Mouse (Mus musculus) stomach, embryonic 14.5 days (tissue): Measurements from ENCODE around the gene Afmid. TPM values are rescaled to one million over a fixed set of nuclear protein-coding genes. Genes with fewer than 3 reads are reported as not detected.

Experiments
- ATAC-seq: fragments of 200-750 bp; cut with Nextera tagmentation; 2 replicates; pipeline ENCODE4 v1.8.0; 2017; ENCODE audit warnings: low read depth, moderate TSS enrichment; ENCODE audit not compliant: insufficient number of reproducible peaks, insufficient read depth, low FRiP score
- H3K27ac ChIP-seq: fragments of 300-500 bp; sonication (generic); 2 replicates; pipeline ENCODE4 v1.5.1; 2014; ENCODE audit warnings: mild to moderate bottlenecking, low read length, moderate library complexity, mixed read lengths
- H3K27me3 ChIP-seq: fragments of 300-500 bp; sonication (generic); 2 replicates; pipeline ENCODE4 v1.6.1; 2014; ENCODE audit warnings: low read length, control low read depth, mixed read lengths; ENCODE audit not compliant: control insufficient read depth, insufficient read depth
- H3K36me3 ChIP-seq: fragments of 300-500 bp; sonication (generic); 2 replicates; pipeline ENCODE4 v1.6.1; 2014; ENCODE audit warnings: mild to moderate bottlenecking, control low read depth, low read length, moderate library complexity, mixed read lengths; ENCODE audit not compliant: control insufficient read depth, insufficient read depth
- H3K4me1 ChIP-seq: fragments of 300-500 bp; sonication (generic); 2 replicates; pipeline ENCODE4 v1.6.1; 2014; ENCODE audit warnings: low read length, control low read depth, mixed read lengths; ENCODE audit not compliant: control insufficient read depth, insufficient read depth
- H3K4me2 ChIP-seq: fragments of 300-500 bp; sonication (generic); replicated peaks from 2 replicates; pipeline ENCODE4 v1.6.1; 2014; ENCODE audit warnings: low read depth, low read length, control low read depth
- H3K4me3 ChIP-seq: fragments of 300-500 bp; sonication (generic); 2 replicates; pipeline ENCODE4 v1.5.1; 2014; ENCODE audit warnings: low read depth, low read length, control low read depth
- H3K9ac ChIP-seq: fragments of 300-500 bp; sonication (generic); replicated peaks from 2 replicates; pipeline ENCODE4 v1.6.1; 2014; ENCODE audit warnings: low read depth, mild to moderate bottlenecking, control low read depth, low read length, moderate library complexity, mixed read lengths
- H3K9me3 ChIP-seq: fragments of 300-500 bp; sonication (generic); 2 replicates; pipeline ENCODE4 v1.6.1; 2016; ENCODE audit warnings: low read depth, low read length, control low read depth; ENCODE audit not compliant: control insufficient read depth
- WGBS: fragments of 180-500 bp; shearing (Covaris S2); extraction: QIAGEN DNeasy Blood & Tissue Kit; methylation state at CpG from one replicate; pipeline ENCODE4 v1.1.7; 2014; 5-methylcytosine and 5-hydroxymethylcytosine counted together
- polyA plus RNA-seq: library from polyadenylated mRNA; unstranded; fragments of >200 nt; fragmentation: Nextera tagmentation; extraction: Ambion mirVana; gene quantifications from 2 replicates; pipeline ENCODE4 v1.2.1, GENCODE M21; 2014

The Afmid gene
- polyA plus RNA-seq, 1 experiment from 2014 or later: 6.4 TPM

DNA sequence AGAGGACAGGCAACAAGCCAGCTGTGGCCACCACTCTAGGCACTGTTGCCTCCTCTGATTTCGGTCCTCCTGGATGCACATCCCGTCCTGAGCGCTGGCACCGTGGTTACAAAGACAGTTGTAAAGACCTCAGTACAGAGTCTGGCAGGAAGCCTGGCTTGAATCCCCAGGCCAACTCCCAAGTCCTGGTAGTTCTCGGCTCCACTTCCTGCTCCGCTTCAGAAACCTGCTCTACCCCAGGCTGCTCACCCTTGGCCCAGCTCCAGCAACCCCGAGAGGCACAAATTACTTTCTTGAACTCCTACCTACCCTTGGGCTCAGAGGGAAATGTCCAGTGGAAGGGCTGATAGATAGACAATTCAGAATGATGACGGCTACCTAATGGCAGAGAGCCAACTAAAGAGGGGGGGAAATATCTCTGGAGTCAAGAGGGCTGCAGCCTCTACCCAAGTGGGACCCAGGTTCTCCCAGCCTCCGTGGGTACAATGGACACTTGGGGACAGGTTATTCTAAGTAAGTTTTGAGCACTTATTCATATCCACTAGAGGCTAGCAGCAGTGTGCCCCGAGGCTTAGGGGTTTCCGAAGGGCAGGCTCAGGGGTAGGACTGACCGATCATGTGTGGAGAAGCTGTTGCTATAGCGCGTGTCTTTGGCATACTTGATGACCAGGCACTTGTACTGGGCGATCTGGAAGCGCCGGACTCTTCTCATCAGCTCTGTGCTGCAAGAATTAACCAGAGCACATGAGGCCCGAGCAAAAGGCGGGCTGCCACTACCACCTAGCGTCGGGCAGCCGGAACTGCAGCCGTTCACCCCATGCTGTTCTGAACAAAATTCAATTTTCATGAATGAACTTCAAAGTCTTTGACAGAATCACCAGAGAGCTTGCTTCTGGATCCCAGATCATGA, 1.4 kb upstream of the Afmid start:
- H3K27me3 ChIP-seq: no peaks in the 10 kb centered on the region
- H3K27ac ChIP-seq: peak overlapping the region; percentile 95; the same call in 1 of the 2 replicates
- peaks cover 22% of the 10 kb centered on the region; the same call in 1 of the 2 replicates for H3K36me3 ChIP-seq
- H3K4me2 ChIP-seq: peak overlapping the region; percentile 85
- H3K4me1 ChIP-seq: peaks cover 55% of the 10 kb centered on the region
- ATAC-seq: peak; percentile 55; the same call in 1 of the 2 replicates
- H3K9me3 ChIP-seq: no peaks in the 10 kb centered on the region
- peak overlapping the region; percentile 74; the same call in 1 of the 2 replicates for H3K9ac ChIP-seq
- 18% methylated on average over 23 of the region's 23 CpGs for WGBS
- H3K4me3 ChIP-seq: peak overlapping the region; percentile 64

DNA sequence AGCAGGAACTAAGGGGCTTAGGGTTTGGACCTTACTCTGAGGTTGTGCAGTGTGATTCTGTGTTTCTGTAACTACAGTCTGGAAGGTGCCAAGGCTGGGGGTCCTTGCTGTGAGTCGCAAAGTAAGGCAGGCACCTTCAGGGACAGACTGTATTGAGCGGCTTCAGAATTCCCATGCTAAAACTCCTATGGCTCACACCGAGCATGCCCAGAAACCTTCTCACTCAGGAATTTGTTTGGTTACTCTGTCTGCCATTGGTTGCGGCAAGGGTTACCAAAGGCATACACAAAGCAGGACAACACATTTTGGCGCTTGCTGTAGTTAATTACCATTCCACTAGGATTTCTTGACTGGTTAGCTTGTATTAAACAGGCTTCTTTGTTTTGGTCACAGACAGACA, 440 bp downstream of the Afmid start:
- Histone ChIP-seq H3K27ac (peak overlapping the region; percentile 95), H3K4me1 (peaks cover 58% of the 10 kb centered on the region), H3K4me3 (peak overlapping the region; percentile 64), H3K36me3 (peaks cover 9% of the 10 kb centered on the region; the same call in 1 of the 2 replicates), H3K9ac (peak overlapping the region; percentile 74), H3K4me2 (peak overlapping the region; percentile 85), H3K27me3 (no peaks in the 10 kb centered on the region), H3K9me3 (no peaks in the 10 kb centered on the region)
- ATAC-seq: no peak
- 3% methylated on average over 5 of the region's 5 CpGs for WGBS

GRCm38 (mm10) chr11:117826916-117827315, 1.2 kb downstream of the Afmid start:
- no peak overlapping the region for H3K9ac ChIP-seq
- H3K36me3 ChIP-seq: peaks cover 5% of the 10 kb centered on the region; the same call in 1 of the 2 replicates
- no peak overlapping the region for H3K4me3 ChIP-seq
- H3K27ac ChIP-seq: 0 out of 2 replicates have a peak overlapping the region, but pooled peaks have one; percentile 16
- peaks cover 58% of the 10 kb centered on the region for H3K4me1 ChIP-seq
- no peak for ATAC-seq
- WGBS: 47% methylated on average over 8 of the region's 8 CpGs
- no peaks in the 10 kb centered on the region for H3K9me3 ChIP-seq
- H3K27me3 ChIP-seq: no peaks in the 10 kb centered on the region
- peak overlapping the region; percentile 85; the same call in 1 of the 2 replicates for H3K4me2 ChIP-seq

DNA sequence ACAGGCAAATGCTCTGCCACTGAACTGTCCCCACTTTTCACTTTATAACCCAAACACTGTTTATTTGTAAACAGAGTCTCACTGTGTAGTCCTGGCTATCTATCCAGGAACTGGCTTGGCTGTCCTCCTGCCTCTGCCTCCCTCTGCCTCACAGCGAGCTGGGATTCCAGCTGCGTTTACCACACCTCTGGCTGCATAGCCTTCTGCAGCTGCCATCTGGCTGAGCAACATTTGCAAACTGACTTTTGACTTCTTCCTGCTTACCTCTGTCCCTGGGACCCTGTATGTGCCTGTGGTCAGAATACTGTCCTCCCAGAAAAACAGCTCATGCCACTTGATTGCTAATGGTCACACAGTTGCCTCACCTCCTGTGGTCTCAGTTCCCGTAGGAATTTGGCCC, 1.7 kb downstream of the Afmid start:
- no peak for ATAC-seq
- peaks cover 3% of the 10 kb centered on the region; the same call in 1 of the 2 replicates for H3K36me3 ChIP-seq
- no peak overlapping the region for H3K4me2 ChIP-seq
- H3K4me3 ChIP-seq: no peak overlapping the region
- H3K9me3 ChIP-seq: no peaks in the 10 kb centered on the region
- H3K27me3 ChIP-seq: no peaks in the 10 kb centered on the region
- no peak overlapping the region for H3K27ac ChIP-seq
- peaks cover 58% of the 10 kb centered on the region for H3K4me1 ChIP-seq
- H3K9ac ChIP-seq: no peak overlapping the region
- 50% methylated on average over 3 of the region's 3 CpGs for WGBS

GRCm38 (mm10) chr11:117828149-117828887, 2.6 kb downstream of the Afmid start:
- Histone ChIP-seq H3K27me3 (no peaks in the 10 kb centered on the region), H3K9ac (no peak overlapping the region), H3K36me3 (no peaks in the 10 kb centered on the region; the same call in 1 of the 2 replicates), H3K27ac (peak overlapping the region; percentile 69; the same call in 1 of the 2 replicates), H3K9me3 (no peaks in the 10 kb centered on the region), H3K4me3 (no peak overlapping the region), H3K4me1 (peaks cover 51% of the 10 kb centered on the region), H3K4me2 (no peak overlapping the region)
- 65% methylated on average over 18 of the region's 18 CpGs for WGBS
- ATAC-seq: no peak

GRCm38 (mm10) chr11:117828888-117829604, 3.3 kb downstream of the Afmid start:
- Histone ChIP-seq H3K27ac (peak overlapping the region; percentile 69), H3K4me2 (no peak overlapping the region), H3K4me1 (peaks cover 43% of the 10 kb centered on the region), H3K9me3 (no peaks in the 10 kb centered on the region), H3K27me3 (no peaks in the 10 kb centered on the region), H3K4me3 (no peak overlapping the region), H3K36me3 (no peaks in the 10 kb centered on the region), H3K9ac (no peak overlapping the region)
- WGBS: 38% methylated on average over 9 of the region's 9 CpGs
- ATAC-seq: peak; percentile 34; the same call in 1 of the 2 replicates

DNA sequence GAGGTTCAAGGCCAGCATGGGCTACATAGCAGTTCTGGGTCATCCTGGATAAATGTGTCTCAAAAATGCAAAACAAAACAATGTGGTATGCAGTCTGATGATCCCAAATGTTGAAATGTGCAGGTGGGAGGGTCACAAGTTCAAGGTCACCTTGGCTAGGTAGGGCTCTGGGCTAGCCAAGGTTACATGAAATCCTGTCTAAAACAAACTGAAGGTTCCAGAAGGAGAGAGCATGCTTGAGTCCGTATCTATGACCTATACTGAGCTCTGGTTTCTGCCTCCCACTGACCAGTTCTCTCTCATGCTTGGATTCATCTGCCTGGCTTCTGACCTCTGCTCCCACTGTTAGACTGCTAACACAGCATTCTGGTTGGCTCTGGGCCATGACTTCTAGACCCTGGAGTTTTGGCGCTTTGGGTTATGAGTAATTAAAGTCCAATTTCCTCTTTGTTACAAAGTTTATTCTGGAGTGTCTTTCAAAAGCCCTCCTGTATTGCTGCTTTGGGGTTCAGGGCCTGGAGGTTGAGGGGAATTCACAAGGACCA, 4.0 kb downstream of the Afmid start:
- no peaks in the 10 kb centered on the region for H3K9me3 ChIP-seq
- H3K9ac ChIP-seq: no peak overlapping the region
- H3K4me2 ChIP-seq: no peak overlapping the region
- peak overlapping the region; percentile 69; the same call in 1 of the 2 replicates for H3K27ac ChIP-seq
- peaks cover 39% of the 10 kb centered on the region for H3K4me1 ChIP-seq
- H3K36me3 ChIP-seq: no peaks in the 10 kb centered on the region
- no peak for ATAC-seq
- no peak overlapping the region for H3K4me3 ChIP-seq
- 54% methylated on average over 2 of the region's 2 CpGs for WGBS
- H3K27me3 ChIP-seq: no peaks in the 10 kb centered on the region
